Mouse (Mus musculus) forebrain, embryonic 12.5 days (tissue): ENCODE measurements at regions not wholly inside any gene's neighbourhood (a gene's known extent, or its start where the extent isn't known, plus 50 kb on each side); places are given as distances from the start of the nearest gene placed in this dataset.

Experiments used
- ATAC-seq: fragments of 200-750 bp; cut with Nextera tagmentation; 2 replicates; pipeline ENCODE4 v1.8.0; 2017; ENCODE audit warnings: moderate TSS enrichment; ENCODE audit not compliant: low FRiP score
- H3K27ac ChIP-seq: fragments of 300-500 bp; sonication (generic); 2 replicates; pipeline ENCODE4 v1.5.1; 2016; ENCODE audit warnings: mild to moderate bottlenecking
- H3K27me3 ChIP-seq: fragments of 300-500 bp; sonication (generic); 2 replicates; pipeline ENCODE4 v1.6.1; 2016; ENCODE audit warnings: mild to moderate bottlenecking
- H3K36me3 ChIP-seq: fragments of 300-500 bp; sonication (generic); replicated peaks from 2 replicates; pipeline ENCODE4 v1.6.1; 2016; ENCODE audit warnings: mild to moderate bottlenecking
- H3K4me1 ChIP-seq: fragments of 300-500 bp; sonication (generic); 2 replicates; pipeline ENCODE4 v1.6.1; 2016
- H3K4me2 ChIP-seq: fragments of 300-500 bp; sonication (generic); 2 replicates; pipeline ENCODE4 v1.6.1; 2016; ENCODE audit warnings: mild to moderate bottlenecking, moderate library complexity
- H3K4me3 ChIP-seq: fragments of 300-500 bp; sonication (generic); replicated peaks from 2 replicates; pipeline ENCODE4 v1.5.1; 2016; ENCODE audit warnings: mild to moderate bottlenecking
- H3K9ac ChIP-seq: fragments of 300-500 bp; sonication (generic); 2 replicates; pipeline ENCODE4 v1.6.1; 2016; ENCODE audit warnings: mild to moderate bottlenecking
- H3K9me3 ChIP-seq: fragments of 300-500 bp; sonication (generic); 2 replicates; pipeline ENCODE4 v1.6.1; 2016
- WGBS: fragments of 180-500 bp; shearing (Covaris S2); methylation state at CpG from one replicate; pipeline ENCODE4 v1.1.7; 2016; 5-methylcytosine and 5-hydroxymethylcytosine counted together

DNA sequence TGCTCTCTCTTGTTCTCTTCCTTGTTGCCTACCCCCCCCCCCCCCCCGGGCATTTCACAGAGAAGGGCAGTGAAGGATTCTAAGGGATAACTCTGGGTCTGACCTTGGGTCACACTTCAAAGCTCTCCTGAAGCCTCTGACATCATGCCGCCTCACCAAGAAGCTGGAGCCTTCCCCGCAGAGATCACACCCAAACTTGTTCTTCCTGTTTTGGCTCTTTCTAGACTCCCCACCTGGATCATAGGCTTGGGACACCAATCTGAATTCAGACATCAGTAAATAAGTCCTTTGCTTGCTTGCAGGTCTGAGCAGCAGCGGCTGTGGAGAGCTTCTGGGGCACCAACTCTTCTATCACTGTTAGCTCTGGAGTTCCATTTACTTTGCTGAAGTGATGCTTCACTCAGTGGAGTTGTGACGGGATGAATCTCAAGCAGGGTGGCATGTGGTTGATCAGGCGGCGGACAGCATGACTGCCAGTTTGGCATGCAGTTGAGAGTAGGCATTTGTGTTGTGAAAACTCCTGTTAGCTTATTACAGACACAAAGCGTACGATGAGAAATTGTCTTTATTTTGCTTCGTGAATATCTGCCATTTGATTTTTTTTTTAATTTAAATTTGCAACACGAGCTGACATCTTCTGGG is 226.5 kb upstream of the Adgrl2 start:
- ATAC-seq, result no peak
- Histone ChIP-seq H3K4me2 (no peak overlapping the region), H3K9ac (no peak overlapping the region), H3K27ac (no peak overlapping the region), H3K27me3 (peaks cover 7% of the 10 kb centered on the region; the same call in 1 of the 2 replicates), H3K4me3 (no peak overlapping the region), H3K36me3 (no peaks in the 10 kb centered on the region), H3K9me3 (no peaks in the 10 kb centered on the region), H3K4me1 (peaks cover 12% of the 10 kb centered on the region; the same call in 1 of the 2 replicates)
- WGBS, result 80% methylated on average over 11 of the region's 11 CpGs

DNA sequence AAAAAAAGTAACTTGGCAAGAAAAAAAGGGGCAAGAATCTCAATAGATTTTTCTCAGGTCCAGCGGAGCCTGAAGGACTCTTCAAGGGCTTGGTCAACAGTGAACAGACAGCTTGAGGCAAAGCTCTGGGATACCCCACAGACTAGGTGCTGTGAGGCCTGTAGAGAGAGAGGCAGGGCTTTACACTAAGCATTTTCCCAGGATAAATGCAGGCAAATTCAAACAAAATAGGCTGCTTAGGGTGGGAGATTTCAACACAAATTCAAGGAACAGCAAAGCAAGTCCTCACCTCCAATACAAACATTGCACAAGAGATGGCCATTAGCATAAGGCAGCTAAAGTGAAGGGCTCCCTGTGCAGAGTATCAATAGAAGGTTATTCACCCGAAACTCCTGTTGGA is 225.3 kb upstream of the Adgrl2 start:
- Histone ChIP-seq H3K9ac (no peak overlapping the region), H3K4me2 (no peak overlapping the region), H3K36me3 (no peaks in the 10 kb centered on the region), H3K9me3 (no peaks in the 10 kb centered on the region), H3K4me3 (no peak overlapping the region), H3K4me1 (peaks cover 12% of the 10 kb centered on the region; the same call in 1 of the 2 replicates), H3K27ac (no peak overlapping the region), H3K27me3 (peaks cover 7% of the 10 kb centered on the region; the same call in 1 of the 2 replicates)
- WGBS, result 67% methylated on average over 2 of the region's 2 CpGs
- ATAC-seq, result no peak

DNA sequence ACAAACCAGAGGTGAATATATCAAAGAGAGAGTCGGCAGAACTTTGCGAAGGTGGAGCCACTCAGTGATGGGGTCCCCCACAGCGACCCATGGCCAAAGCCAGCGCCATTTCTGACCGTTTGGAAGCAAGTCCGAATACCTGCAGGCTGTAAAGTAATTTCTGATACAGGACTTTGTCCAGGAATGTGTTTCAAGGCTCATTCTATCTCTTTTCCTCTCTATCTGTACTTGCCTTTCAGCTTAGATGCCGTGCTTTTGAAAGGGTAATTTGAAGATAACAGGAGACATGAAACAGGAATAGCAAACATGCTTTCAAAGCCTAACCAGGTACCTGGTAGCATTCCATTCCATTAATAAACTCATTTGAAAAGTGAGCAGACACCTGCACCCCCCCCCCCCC is 221.6 kb upstream of the Adgrl2 start:
- no peak overlapping the region for H3K4me2 ChIP-seq
- 96% methylated on average over 7 of the region's 7 CpGs for WGBS
- no peak overlapping the region for H3K27ac ChIP-seq
- no peaks in the 10 kb centered on the region for H3K9me3 ChIP-seq
- H3K27me3 ChIP-seq, result no peaks in the 10 kb centered on the region
- no peak for ATAC-seq
- H3K36me3 ChIP-seq, result no peaks in the 10 kb centered on the region
- no peak overlapping the region for H3K9ac ChIP-seq
- H3K4me3 ChIP-seq, result no peak overlapping the region
- H3K4me1 ChIP-seq, result no peaks in the 10 kb centered on the region

DNA sequence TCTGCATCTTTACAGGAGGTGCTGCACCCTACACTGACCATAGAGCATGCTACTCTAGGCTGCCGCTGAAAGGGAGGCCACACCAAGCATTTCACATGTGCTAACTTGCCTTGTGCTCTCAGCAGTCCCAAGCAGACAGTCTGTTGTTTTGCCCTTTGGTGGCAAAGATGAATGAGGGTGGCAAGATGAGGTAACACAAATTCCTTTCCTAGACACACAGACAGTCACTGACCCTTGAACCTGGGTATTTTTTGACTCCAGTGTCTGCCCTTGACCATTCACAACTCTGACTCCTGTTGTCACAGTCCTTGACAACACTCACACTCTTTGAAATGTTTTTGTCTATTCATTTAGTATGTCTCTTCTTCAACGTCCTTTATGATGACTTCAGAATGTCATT is 218.9 kb upstream of the Adgrl2 start:
- H3K4me1 ChIP-seq, result no peaks in the 10 kb centered on the region
- no peak for ATAC-seq
- no peaks in the 10 kb centered on the region for H3K9me3 ChIP-seq
- WGBS, result 89% methylated on average over 2 of the region's 2 CpGs
- H3K36me3 ChIP-seq, result no peaks in the 10 kb centered on the region
- H3K4me3 ChIP-seq, result no peak overlapping the region
- no peak overlapping the region for H3K27ac ChIP-seq
- no peak overlapping the region for H3K9ac ChIP-seq
- H3K4me2 ChIP-seq, result no peak overlapping the region
- H3K27me3 ChIP-seq, result no peaks in the 10 kb centered on the region

DNA sequence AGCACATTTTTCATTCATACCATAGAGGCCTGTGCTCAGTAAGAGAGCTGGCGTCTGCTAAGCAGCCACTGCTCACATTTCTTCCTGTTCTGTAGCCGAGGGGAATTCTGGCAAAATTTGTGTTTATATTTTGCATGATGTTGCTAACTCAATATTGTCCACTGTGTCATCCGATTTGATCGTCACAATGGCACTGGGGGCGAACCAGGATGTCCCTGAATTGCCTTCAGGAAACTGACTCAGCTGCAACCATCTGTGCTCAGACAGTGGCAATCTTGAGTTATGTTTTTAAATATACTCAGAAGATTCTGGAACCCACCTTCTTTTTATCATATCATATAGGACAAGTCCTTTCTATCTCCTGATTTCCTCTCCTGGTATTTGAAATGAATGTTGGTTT is 213.1 kb upstream of the Adgrl2 start:
- Histone ChIP-seq H3K4me2 (no peak overlapping the region), H3K9ac (no peak overlapping the region), H3K36me3 (no peaks in the 10 kb centered on the region), H3K9me3 (no peaks in the 10 kb centered on the region), H3K4me3 (no peak overlapping the region), H3K27me3 (no peaks in the 10 kb centered on the region), H3K27ac (no peak overlapping the region), H3K4me1 (no peaks in the 10 kb centered on the region)
- 88% methylated on average over 5 of the region's 5 CpGs for WGBS
- ATAC-seq, result no peak

DNA sequence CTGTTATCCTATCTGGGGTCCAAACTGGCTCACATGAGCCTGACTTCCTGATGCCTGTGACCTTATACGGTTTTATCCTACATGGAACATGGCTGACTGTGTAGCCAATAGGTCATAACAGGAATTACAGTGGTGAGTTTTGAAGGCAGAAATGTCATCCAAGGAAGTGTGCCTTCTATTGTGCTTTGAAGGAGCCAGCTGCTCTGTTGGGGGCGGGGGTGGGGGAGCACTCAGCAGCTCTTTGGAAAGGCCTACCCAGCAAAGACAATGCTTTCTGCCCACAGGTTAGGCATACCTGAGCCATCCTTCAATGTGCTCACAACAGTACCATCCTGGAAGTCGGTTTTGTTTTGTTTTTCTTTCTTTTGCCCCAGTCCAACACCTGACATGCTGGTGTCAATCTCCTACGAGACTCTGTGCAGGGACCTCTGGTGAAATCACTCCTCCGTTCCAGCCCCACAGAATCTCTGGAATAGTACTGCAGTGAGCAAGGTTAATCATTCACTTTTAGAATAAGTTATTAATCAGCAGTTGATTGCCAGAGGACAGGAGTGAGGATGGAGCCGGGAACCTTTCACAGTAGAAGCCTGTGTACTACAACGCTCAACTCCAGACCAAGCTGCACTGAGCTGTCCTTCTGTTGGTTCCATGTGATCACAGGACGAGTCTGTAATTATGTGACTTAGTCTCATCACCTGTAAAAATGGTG is 206.3 kb upstream of the Adgrl2 start:
- WGBS, result 86% methylated on average over 8 of the region's 8 CpGs
- no peaks in the 10 kb centered on the region for H3K36me3 ChIP-seq
- no peak overlapping the region for H3K4me2 ChIP-seq
- H3K27ac ChIP-seq, result no peak overlapping the region
- H3K27me3 ChIP-seq, result no peaks in the 10 kb centered on the region
- H3K4me1 ChIP-seq, result no peaks in the 10 kb centered on the region
- H3K4me3 ChIP-seq, result no peak overlapping the region
- H3K9ac ChIP-seq, result no peak overlapping the region
- no peak for ATAC-seq
- H3K9me3 ChIP-seq, result no peaks in the 10 kb centered on the region

DNA sequence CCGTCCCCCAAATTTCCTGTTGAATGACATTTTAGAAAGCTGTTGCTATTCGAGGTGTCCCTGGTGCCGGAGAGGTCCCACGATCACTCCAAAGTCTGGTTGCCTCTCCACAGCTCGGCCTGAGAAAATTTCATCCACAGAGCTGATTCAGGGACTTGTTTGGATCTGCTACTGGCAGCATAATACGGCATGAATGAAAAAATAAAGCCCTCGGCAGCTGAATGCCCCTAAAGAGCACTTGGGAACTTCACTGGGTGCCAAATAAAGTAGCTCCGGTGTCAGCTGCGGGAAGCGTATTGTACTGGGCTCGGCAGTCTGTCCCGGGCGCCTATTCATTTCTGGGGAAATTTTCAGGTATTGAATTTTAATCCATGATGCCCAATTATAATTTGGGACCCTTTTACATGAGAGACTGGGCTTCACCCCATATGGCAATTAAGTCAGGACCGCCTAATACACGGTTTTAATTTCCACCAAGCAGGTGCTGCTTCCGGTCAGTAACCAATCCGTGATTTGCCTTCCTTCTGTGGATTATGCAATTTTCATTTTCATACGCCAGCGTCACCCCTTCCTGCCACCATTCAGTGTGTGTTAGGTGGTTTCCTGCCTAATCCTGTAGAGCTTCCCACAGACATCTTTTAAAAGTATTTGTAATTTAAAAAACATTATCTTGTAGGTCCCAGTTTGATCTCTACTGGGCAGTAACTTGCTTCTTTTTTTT is 200.7 kb upstream of the Adgrl2 start:
- ATAC-seq, result peak; percentile 73; the same call in 1 of the 2 replicates
- no peaks in the 10 kb centered on the region for H3K9me3 ChIP-seq
- H3K27ac ChIP-seq, result peak overlapping the region; percentile 51
- H3K4me3 ChIP-seq, result peak overlapping the region; percentile 19; the same call in 1 of the 2 replicates
- H3K4me1 ChIP-seq, result peaks cover 13% of the 10 kb centered on the region
- WGBS, result 14% methylated on average over 19 of the region's 19 CpGs
- no peak overlapping the region for H3K9ac ChIP-seq
- H3K27me3 ChIP-seq, result no peaks in the 10 kb centered on the region; the same call in 1 of the 2 replicates
- no peaks in the 10 kb centered on the region for H3K36me3 ChIP-seq
- H3K4me2 ChIP-seq, result peak overlapping the region; percentile 47

DNA sequence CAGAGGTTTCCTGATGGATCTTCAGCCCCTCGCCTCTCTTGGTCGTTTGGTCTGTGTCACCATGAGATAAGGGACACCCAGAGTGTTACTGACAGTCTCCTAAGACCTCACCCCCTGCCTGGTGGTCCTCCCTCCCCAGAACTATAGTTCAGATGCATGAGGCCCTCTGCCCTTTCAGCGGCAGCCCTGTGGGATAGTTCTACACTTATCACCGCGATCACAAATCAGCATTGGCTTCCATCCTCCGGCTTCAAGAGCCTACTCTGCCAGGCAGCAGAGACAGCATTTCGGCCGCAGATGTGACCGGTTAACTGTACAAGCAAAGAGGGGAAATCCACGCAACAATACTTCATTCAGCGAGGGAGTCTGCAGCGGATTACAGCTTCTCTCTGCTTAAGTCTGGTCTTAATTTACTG is 193.8 kb upstream of the Adgrl2 start:
- peak overlapping the region; percentile 39 for H3K4me2 ChIP-seq
- ATAC-seq, result 0 out of 2 replicates have a peak, but pooled peaks have one; percentile 49

DNA sequence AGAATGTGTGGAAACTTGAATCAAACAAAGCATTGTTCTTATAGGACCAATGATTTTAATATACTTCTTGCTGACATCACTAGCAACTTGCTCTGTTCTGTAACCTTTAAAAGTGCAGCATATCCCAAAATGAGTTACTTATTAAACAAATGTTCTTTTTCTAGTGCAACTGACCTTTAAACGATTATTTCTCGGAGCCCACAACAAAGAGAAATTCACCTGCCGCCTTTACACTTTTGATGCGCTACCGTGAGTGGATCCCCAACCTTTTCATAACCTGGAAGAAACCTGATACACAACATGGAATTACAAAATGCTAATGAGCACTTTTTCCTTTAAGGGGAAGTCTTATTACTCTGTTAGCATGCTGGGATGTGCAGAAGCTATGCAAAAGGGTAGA is 191.7 kb upstream of the Adgrl2 start:
- H3K27me3 ChIP-seq, result peaks cover 3% of the 10 kb centered on the region; the same call in 1 of the 2 replicates
- no peaks in the 10 kb centered on the region for H3K36me3 ChIP-seq
- no peaks in the 10 kb centered on the region for H3K9me3 ChIP-seq
- no peak overlapping the region for H3K4me2 ChIP-seq
- peaks cover 10% of the 10 kb centered on the region for H3K4me1 ChIP-seq
- no peak overlapping the region for H3K27ac ChIP-seq
- no peak overlapping the region for H3K9ac ChIP-seq
- ATAC-seq, result no peak
- H3K4me3 ChIP-seq, result no peak overlapping the region
- WGBS, result 77% methylated on average over 5 of the region's 5 CpGs

More for the DNA sequence above, 193.8 kb upstream of the Adgrl2 start:
- peak overlapping the region; percentile 17; the same call in 1 of the 2 replicates for H3K9ac ChIP-seq
- no peaks in the 10 kb centered on the region for H3K9me3 ChIP-seq
- H3K27me3 ChIP-seq, result peaks cover 3% of the 10 kb centered on the region; the same call in 1 of the 2 replicates
- peak overlapping the region; percentile 59 for H3K27ac ChIP-seq
- H3K4me1 ChIP-seq, result peaks cover 10% of the 10 kb centered on the region
- 10% methylated on average over 12 of the region's 12 CpGs for WGBS
- no peaks in the 10 kb centered on the region for H3K36me3 ChIP-seq
- H3K4me3 ChIP-seq, result no peak overlapping the region

DNA sequence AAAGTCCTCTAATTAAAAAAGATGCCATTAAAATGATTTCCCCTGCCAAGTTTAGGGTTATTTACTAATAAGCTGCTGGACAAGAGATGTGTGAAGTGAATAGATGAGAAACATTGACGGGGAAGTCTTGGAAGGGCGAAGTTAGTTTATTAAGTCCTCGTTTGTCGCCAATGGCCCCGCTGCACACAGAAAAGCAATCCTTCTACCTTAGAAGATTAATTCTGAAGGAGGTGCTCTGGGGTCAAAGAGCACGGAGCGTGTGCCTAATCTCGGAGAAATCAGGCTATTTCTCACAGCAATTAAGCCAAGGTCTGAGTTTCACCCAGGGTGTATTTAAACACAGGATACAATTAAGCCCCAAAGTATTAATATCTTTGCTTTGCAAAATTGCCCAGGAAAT is 189.8 kb upstream of the Adgrl2 start:
- Histone ChIP-seq H3K4me1 (peaks cover 10% of the 10 kb centered on the region), H3K27me3 (0 out of 2 replicates have a peak, but pooled peaks cover 3% of the 10 kb centered on the region), H3K4me3 (no peak overlapping the region), H3K4me2 (no peak overlapping the region; the same call in 1 of the 2 replicates), H3K27ac (no peak overlapping the region), H3K36me3 (no peaks in the 10 kb centered on the region), H3K9ac (no peak overlapping the region), H3K9me3 (no peaks in the 10 kb centered on the region)
- no peak for ATAC-seq
- 5% methylated on average over 8 of the region's 8 CpGs for WGBS

DNA sequence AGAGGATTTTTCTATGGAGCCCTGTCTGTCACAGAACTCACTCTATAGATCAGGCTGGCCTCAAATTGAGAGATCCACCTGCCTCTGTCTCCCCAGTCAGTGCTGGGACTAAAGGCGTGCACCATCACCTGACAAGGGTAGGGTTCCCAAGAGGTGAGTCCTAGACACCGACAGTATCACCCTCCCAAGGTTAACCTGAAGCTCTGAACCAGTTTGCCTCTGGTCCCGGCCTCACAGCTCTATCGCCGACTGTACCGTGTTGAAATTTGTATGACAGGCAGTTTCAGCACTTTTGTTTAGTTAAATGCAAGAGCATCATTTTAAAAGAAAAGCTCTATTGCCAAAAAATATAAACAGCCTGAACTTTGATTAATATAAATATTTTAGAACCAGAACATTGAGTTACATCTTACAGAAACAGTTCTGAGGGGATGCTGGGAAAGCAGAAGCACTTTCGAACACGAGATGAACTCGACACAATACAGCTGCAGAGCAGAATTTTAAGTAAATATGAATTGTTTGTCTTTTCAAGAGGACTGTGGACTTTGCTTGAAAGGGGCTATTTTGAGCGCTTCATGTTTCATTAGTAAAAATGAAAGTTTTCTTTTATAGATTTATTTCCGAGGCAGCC is 189.2 kb upstream of the Adgrl2 start:
- no peak overlapping the region for H3K4me2 ChIP-seq
- no peak overlapping the region for H3K9ac ChIP-seq
- peaks cover 10% of the 10 kb centered on the region for H3K4me1 ChIP-seq
- WGBS, result 47% methylated on average over 11 of the region's 11 CpGs
- H3K4me3 ChIP-seq, result no peak overlapping the region
- H3K36me3 ChIP-seq, result no peaks in the 10 kb centered on the region
- H3K9me3 ChIP-seq, result no peaks in the 10 kb centered on the region
- H3K27ac ChIP-seq, result no peak overlapping the region
- ATAC-seq, result no peak
- 0 out of 2 replicates have a peak, but pooled peaks cover 3% of the 10 kb centered on the region for H3K27me3 ChIP-seq

DNA sequence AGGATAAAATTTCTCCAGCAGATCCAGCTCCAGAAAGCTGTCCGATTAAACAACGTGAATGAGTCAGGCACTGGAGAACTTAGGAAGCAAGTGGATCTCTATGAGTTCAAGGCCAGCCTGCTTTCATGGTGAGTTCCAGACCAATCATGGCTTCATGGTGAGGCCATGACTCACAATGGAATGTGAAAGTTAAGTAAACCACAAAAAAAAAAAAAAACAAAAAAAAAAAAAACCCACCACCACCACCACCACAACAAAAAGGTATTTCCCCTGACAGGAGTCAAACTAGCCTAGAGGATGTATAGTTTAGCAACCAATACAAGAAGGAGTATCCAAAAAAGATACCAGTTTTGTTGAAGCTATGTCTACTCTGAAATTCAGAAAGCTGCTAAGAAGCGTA is 188.5 kb upstream of the Adgrl2 start:
- H3K4me2 ChIP-seq, result no peak overlapping the region
- H3K9me3 ChIP-seq, result no peaks in the 10 kb centered on the region
- no peak overlapping the region for H3K27ac ChIP-seq
- no peak overlapping the region for H3K9ac ChIP-seq
- peaks cover 6% of the 10 kb centered on the region for H3K4me1 ChIP-seq
- no peaks in the 10 kb centered on the region for H3K36me3 ChIP-seq
- ATAC-seq, result no peak
- 0 out of 2 replicates have a peak, but pooled peaks cover 3% of the 10 kb centered on the region for H3K27me3 ChIP-seq
- no peak overlapping the region for H3K4me3 ChIP-seq
- 90% methylated on average over 3 of the region's 3 CpGs for WGBS
